Mouse (Mus musculus) heart, embryonic 13.5 days (tissue): ENCODE results near the gene 2410131K14Rik. TPM values are rescaled to one million over a fixed set of nuclear protein-coding genes. Genes with fewer than 3 reads are reported as not detected.

Experiments used
- ATAC-seq: fragments of 200-750 bp; cut with Nextera tagmentation; 2 replicates; pipeline ENCODE4 v1.8.0; 2017; ENCODE audit warnings: moderate TSS enrichment; ENCODE audit not compliant: insufficient number of reproducible peaks, low FRiP score, low TSS enrichment; ENCODE audit errors: extremely low read depth
- H3K27ac ChIP-seq: fragments of 300-500 bp; sonication (generic); replicated peaks from 2 replicates; pipeline ENCODE4 v1.5.1; 2015; ENCODE audit warnings: moderate library complexity, mild to moderate bottlenecking, inconsistent platforms
- H3K27me3 ChIP-seq: fragments of 300-500 bp; sonication (generic); replicated peaks from 2 replicates; pipeline ENCODE4 v1.6.1; 2015; ENCODE audit warnings: mild to moderate bottlenecking, inconsistent platforms
- H3K36me3 ChIP-seq: fragments of 300-500 bp; sonication (generic); 2 replicates; pipeline ENCODE4 v1.6.1; 2015; ENCODE audit warnings: mild to moderate bottlenecking, inconsistent platforms
- H3K4me1 ChIP-seq: fragments of 300-500 bp; sonication (generic); 2 replicates; pipeline ENCODE4 v1.6.1; 2015; ENCODE audit warnings: inconsistent platforms
- H3K4me2 ChIP-seq: fragments of 300-500 bp; sonication (generic); 2 replicates; pipeline ENCODE4 v1.6.1; 2015; ENCODE audit warnings: inconsistent platforms, mild to moderate bottlenecking, moderate library complexity
- H3K4me3 ChIP-seq: fragments of 300-500 bp; sonication (generic); 2 replicates; pipeline ENCODE4 v1.5.1; 2015; ENCODE audit warnings: moderate library complexity, mild to moderate bottlenecking, inconsistent platforms
- H3K9ac ChIP-seq: fragments of 300-500 bp; sonication (generic); 2 replicates; pipeline ENCODE4 v1.6.1; 2015; ENCODE audit warnings: inconsistent platforms, mild to moderate bottlenecking, moderate library complexity
- H3K9me3 ChIP-seq: fragments of 300-500 bp; sonication (generic); 2 replicates; pipeline ENCODE4 v1.6.1; 2016; ENCODE audit warnings: inconsistent platforms
- WGBS: fragments of 180-500 bp; shearing (Covaris S2); methylation state at CpG from one replicate; pipeline ENCODE4 v1.1.7; 2015; ENCODE audit warnings: mixed read lengths; 5-methylcytosine and 5-hydroxymethylcytosine counted together
- polyA plus RNA-seq: library from polyadenylated mRNA; unstranded; fragments of >200 nt; fragmentation: Nextera tagmentation; extraction: Ambion mirVana; gene quantifications from 2 replicates; pipeline ENCODE4 v1.2.1, GENCODE M21; 2015

Gene 2410131K14Rik
- polyA plus RNA-seq, 1 experiment from 2014 or later, result 6.1 TPM

DNA sequence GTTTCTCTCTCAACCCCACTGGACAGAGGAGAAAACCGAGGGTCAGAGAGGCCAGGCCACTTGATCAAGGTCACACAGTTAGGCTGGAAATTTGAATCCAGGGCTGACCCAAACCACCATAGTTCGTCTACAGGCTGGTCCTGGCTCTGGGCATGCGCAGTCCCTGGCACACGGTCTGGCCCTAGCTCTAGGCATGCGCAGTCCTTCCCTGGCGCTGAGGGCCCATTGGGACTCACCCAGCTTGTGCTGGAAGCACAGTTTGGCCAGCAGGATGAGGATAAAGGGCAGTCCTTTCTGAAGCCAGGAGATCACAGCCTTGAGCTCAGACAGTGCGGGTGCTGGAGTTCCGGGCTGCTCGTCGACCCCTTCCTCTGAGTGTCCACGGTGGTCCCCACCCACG lies 8.1 kb upstream of the 2410131K14Rik start:
- no peaks in the 10 kb centered on the region for H3K4me1 ChIP-seq
- no peaks in the 10 kb centered on the region for H3K9me3 ChIP-seq
- H3K4me3 ChIP-seq, result no peak overlapping the region
- peaks cover 16% of the 10 kb centered on the region; the same call in 1 of the 2 replicates for H3K36me3 ChIP-seq
- no peak overlapping the region for H3K9ac ChIP-seq
- H3K27ac ChIP-seq, result no peak overlapping the region
- ATAC-seq, result no peak
- WGBS, result 79% methylated on average over 12 of the region's 12 CpGs
- H3K27me3 ChIP-seq, result no peaks in the 10 kb centered on the region
- no peak overlapping the region for H3K4me2 ChIP-seq

DNA sequence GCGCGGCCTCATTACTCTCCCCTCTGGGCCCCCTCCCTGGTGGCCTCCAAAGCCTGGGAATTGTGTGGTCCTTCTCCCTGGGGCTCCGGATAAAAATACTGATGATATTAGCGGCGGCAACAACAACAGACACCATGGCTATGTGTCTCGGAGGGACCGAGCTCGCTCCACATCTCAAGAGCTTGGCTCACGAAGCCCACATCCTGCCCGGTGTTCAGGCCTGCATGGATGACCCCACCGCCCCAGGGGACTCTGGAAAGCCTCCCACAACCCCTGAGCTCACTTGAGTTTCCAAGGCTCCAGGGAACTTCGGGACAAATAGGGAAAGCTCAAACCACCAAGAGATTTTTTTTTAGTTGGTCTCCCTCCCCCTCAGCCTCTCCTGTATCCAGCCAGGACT lies 5.4 kb upstream of the 2410131K14Rik start:
- no peaks in the 10 kb centered on the region for H3K27me3 ChIP-seq

GRCm38 (mm10) chr5:118245606-118246308 lies 730 bp downstream of the 2410131K14Rik start:
- H3K36me3 ChIP-seq, result peaks cover 24% of the 10 kb centered on the region
- H3K4me2 ChIP-seq, result peak overlapping the region; percentile 89
- ATAC-seq, result no peak
- 8% methylated on average over 15 of the region's 15 CpGs for WGBS
- peak overlapping the region; percentile 91 for H3K9ac ChIP-seq
- H3K4me1 ChIP-seq, result peaks cover 25% of the 10 kb centered on the region
- no peaks in the 10 kb centered on the region for H3K9me3 ChIP-seq
- H3K27me3 ChIP-seq, result no peaks in the 10 kb centered on the region
- peak overlapping the region; percentile 76 for H3K4me3 ChIP-seq
- peak overlapping the region; percentile 76 for H3K27ac ChIP-seq

More for the DNA sequence above, 5.4 kb upstream of the 2410131K14Rik start:
- 75% methylated on average over 12 of the region's 12 CpGs for WGBS
- no peak for ATAC-seq
- H3K4me2 ChIP-seq, result no peak overlapping the region
- H3K27ac ChIP-seq, result no peak overlapping the region
- H3K9me3 ChIP-seq, result no peaks in the 10 kb centered on the region
- H3K9ac ChIP-seq, result no peak overlapping the region
- H3K36me3 ChIP-seq, result peaks cover 7% of the 10 kb centered on the region; the same call in 1 of the 2 replicates
- H3K4me1 ChIP-seq, result peaks cover 5% of the 10 kb centered on the region
- no peak overlapping the region for H3K4me3 ChIP-seq

DNA sequence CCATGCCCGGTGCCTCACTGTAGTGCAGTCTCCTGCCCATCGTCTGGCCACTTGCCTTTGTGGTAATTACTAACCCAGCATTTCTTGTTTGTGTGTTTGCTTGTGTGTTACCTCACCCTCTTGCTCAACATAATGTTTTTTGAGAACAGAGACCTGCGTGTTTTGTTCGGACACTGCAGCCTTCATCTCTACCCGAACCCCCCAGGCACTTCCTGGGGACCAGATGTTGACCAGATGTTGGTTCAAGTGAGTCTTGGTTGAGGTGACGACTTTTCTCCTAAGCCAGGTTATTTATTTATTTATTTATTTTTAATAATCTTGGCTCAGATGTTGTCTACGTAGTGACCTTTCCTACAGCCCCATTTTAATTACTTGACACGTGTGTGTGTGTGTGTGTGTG lies 2.4 kb downstream of the 2410131K14Rik start:
- H3K9ac ChIP-seq, result no peak overlapping the region
- no peak overlapping the region for H3K27ac ChIP-seq
- H3K4me2 ChIP-seq, result no peak overlapping the region
- no peaks in the 10 kb centered on the region for H3K9me3 ChIP-seq
- WGBS, result 86% methylated on average over 8 of the region's 8 CpGs
- H3K27me3 ChIP-seq, result no peaks in the 10 kb centered on the region
- peaks cover 28% of the 10 kb centered on the region for H3K4me1 ChIP-seq
- no peak overlapping the region for H3K4me3 ChIP-seq
- H3K36me3 ChIP-seq, result peaks cover 24% of the 10 kb centered on the region
- no peak for ATAC-seq

DNA sequence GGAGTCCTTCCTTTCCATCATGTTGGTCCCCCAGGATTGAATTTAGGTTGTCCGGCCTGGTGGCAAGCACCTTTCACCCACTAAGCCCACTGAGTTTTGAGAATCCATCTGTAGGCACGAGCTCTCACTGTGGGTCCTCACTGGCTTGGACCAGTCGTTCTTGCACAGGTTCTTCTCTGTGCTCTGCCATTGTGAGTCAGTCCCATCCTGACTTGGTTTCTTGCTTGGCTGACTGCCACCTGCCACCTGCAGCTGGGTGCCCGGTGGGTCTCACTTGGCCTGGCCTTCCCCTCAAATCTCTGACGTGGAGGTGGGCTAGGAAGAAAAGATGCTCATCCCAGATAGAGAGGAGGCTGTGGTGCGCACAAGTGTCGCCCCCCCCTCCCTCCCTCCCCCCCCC lies 6.0 kb downstream of the 2410131K14Rik start:
- ATAC-seq, result no peak
- Histone ChIP-seq H3K36me3 (peaks cover 36% of the 10 kb centered on the region), H3K4me3 (no peak overlapping the region), H3K27me3 (no peaks in the 10 kb centered on the region), H3K9ac (no peak overlapping the region), H3K4me1 (peaks cover 19% of the 10 kb centered on the region), H3K9me3 (no peaks in the 10 kb centered on the region), H3K27ac (no peak overlapping the region), H3K4me2 (no peak overlapping the region)
- 83% methylated on average over 6 of the region's 7 CpGs for WGBS

- H3K9me3 ChIP-seq, result no peaks in the 10 kb centered on the region
Measured at GRCm38 (mm10) chr5:118253551-118253950, 8.5 kb downstream of the 2410131K14Rik start.

GRCm38 (mm10) chr5:118256981-118257380 lies 12.0 kb downstream of the 2410131K14Rik start:
- Histone ChIP-seq H3K4me3 (no peak overlapping the region), H3K4me2 (no peak overlapping the region), H3K9ac (no peak overlapping the region), H3K36me3 (peaks cover 68% of the 10 kb centered on the region), H3K27ac (no peak overlapping the region), H3K27me3 (no peaks in the 10 kb centered on the region), H3K4me1 (peaks cover 13% of the 10 kb centered on the region), H3K9me3 (no peaks in the 10 kb centered on the region)
- no peak for ATAC-seq
- WGBS, result 81% methylated on average over 4 of the region's 4 CpGs

More at GRCm38 (mm10) chr5:118253551-118253950, 8.5 kb downstream of the 2410131K14Rik start:
- H3K4me1 ChIP-seq, result 0 out of 2 replicates have a peak, but pooled peaks cover 6% of the 10 kb centered on the region
- no peak overlapping the region for H3K27ac ChIP-seq
- 72% methylated on average over 3 of the region's 3 CpGs for WGBS
- no peak for ATAC-seq
- H3K9ac ChIP-seq, result no peak overlapping the region
- H3K4me3 ChIP-seq, result no peak overlapping the region
- H3K27me3 ChIP-seq, result no peaks in the 10 kb centered on the region
- H3K36me3 ChIP-seq, result peaks cover 52% of the 10 kb centered on the region
- H3K4me2 ChIP-seq, result no peak overlapping the region

GRCm38 (mm10) chr5:118259152-118259551 lies 14.1 kb downstream of the 2410131K14Rik start:
- Histone ChIP-seq H3K4me1 (peaks cover 13% of the 10 kb centered on the region), H3K4me2 (no peak overlapping the region), H3K9me3 (no peaks in the 10 kb centered on the region), H3K4me3 (no peak overlapping the region), H3K27me3 (no peaks in the 10 kb centered on the region), H3K36me3 (peaks cover 76% of the 10 kb centered on the region), H3K27ac (0 out of 2 replicates have a peak overlapping the region, but pooled peaks have one; percentile 24), H3K9ac (no peak overlapping the region)
- 66% methylated on average over 6 of the region's 6 CpGs for WGBS
- ATAC-seq, result no peak

- 63% methylated on average over 6 of the region's 6 CpGs for WGBS
- Histone ChIP-seq H3K27me3 (no peaks in the 10 kb centered on the region), H3K4me3 (no peak overlapping the region), H3K9me3 (no peaks in the 10 kb centered on the region), H3K36me3 (peaks cover 76% of the 10 kb centered on the region), H3K4me2 (no peak overlapping the region), H3K9ac (no peak overlapping the region), H3K4me1 (peaks cover 13% of the 10 kb centered on the region), H3K27ac (0 out of 2 replicates have a peak overlapping the region, but pooled peaks have one; percentile 24)
- ATAC-seq, result 0 out of 2 replicates have a peak, but pooled peaks have one; percentile 14
Measured at GRCm38 (mm10) chr5:118259636-118260035, 14.6 kb downstream of the 2410131K14Rik start.

DNA sequence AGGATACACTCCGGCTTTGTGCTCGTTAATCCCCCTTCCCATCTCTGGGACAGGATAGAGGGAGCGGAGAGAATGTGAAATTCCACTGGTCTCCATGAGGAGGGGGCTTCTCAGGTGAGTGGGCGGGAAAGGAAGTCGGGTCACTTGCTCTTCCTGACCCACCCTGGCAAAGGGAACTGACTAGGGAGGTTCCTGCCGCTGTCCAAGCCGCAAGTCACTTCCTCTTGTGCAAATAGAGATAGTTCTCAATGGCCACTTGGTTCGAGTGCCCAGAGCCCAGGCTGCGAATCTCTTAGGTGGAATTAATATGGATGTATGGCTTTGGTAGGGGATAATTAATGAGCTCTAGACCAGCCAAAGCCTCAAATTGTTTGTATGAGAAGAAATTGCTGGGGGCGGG lies 15.0 kb downstream of the 2410131K14Rik start:
- H3K27me3 ChIP-seq, result no peaks in the 10 kb centered on the region
- no peak overlapping the region for H3K4me2 ChIP-seq
- H3K4me3 ChIP-seq, result no peak overlapping the region
- WGBS, result 76% methylated on average over 10 of the region's 10 CpGs
- ATAC-seq, result no peak
- H3K9ac ChIP-seq, result no peak overlapping the region
- H3K36me3 ChIP-seq, result peaks cover 76% of the 10 kb centered on the region
- H3K9me3 ChIP-seq, result no peaks in the 10 kb centered on the region
- H3K27ac ChIP-seq, result no peak overlapping the region
- peaks cover 13% of the 10 kb centered on the region for H3K4me1 ChIP-seq

DNA sequence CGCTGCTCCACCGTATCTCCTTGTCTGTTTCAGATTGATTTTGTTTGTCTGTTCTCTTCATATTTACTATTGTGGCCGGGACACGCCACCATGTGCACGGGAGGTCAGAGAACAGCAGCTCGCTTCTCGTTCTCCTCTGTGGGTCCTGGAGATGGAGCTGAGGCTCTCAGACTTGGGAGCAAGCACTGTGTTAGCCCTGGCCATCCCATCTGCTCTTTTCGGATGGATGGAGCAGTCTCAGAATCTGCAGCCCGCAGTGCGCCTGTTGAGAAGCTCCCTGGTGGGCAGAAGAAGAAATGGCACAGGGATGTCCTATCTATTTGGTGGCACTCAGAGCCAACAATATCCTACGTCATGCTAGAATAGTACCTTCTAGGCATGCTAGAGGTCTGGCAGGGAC lies 15.6 kb downstream of the 2410131K14Rik start:
- H3K4me1 ChIP-seq, result peaks cover 13% of the 10 kb centered on the region
- H3K36me3 ChIP-seq, result peaks cover 75% of the 10 kb centered on the region
- H3K4me3 ChIP-seq, result no peak overlapping the region
- H3K27me3 ChIP-seq, result no peaks in the 10 kb centered on the region
- no peak overlapping the region for H3K9ac ChIP-seq
- H3K9me3 ChIP-seq, result no peaks in the 10 kb centered on the region
- 86% methylated on average over 11 of the region's 11 CpGs for WGBS
- ATAC-seq, result no peak
- H3K4me2 ChIP-seq, result no peak overlapping the region
- no peak overlapping the region for H3K27ac ChIP-seq

- H3K27me3 ChIP-seq, result no peaks in the 10 kb centered on the region
- ATAC-seq, result no peak
Measured at GRCm38 (mm10) chr5:118261181-118261580, 16.2 kb downstream of the 2410131K14Rik start.

More at GRCm38 (mm10) chr5:118261181-118261580, 16.2 kb downstream of the 2410131K14Rik start:
- Histone ChIP-seq H3K4me2 (no peak overlapping the region), H3K9me3 (no peaks in the 10 kb centered on the region), H3K27ac (no peak overlapping the region), H3K4me3 (no peak overlapping the region), H3K9ac (no peak overlapping the region), H3K36me3 (peaks cover 72% of the 10 kb centered on the region), H3K4me1 (peaks cover 13% of the 10 kb centered on the region)
- WGBS, result 91% methylated on average over 9 of the region's 9 CpGs
